Mouse (Mus musculus) splenic B cell, adult 2 months (primary cell): Measurements from ENCODE around the gene Wipf1.
A peak's percentile ranks its signal among the peaks of the same experiment; 100 is the strongest.
"Not testable (repeated sequence)": the region's sequence is repeated elsewhere in the genome, so short reads cannot be mapped to it uniquely, and the experiment has no call there.

Source experiments
- DNase-seq: peaks from one replicate; pipeline ENCODE4 v3.0.0-alpha.2; 2011; ENCODE audit warnings: low read depth, low spot score
- H3K27me3 ChIP-seq: 2 replicates; pipeline ENCODE4 v1.6.1; 2012; ENCODE audit warnings: mild to moderate bottlenecking, low read length, moderate library complexity, mixed read lengths; ENCODE audit not compliant: control insufficient read depth, poor library complexity, insufficient read depth, severe bottlenecking
- H3K36me3 ChIP-seq: 2 replicates; pipeline ENCODE4 v1.6.1; 2012; ENCODE audit warnings: mild to moderate bottlenecking, low read length, moderate library complexity, mixed read lengths; ENCODE audit not compliant: control insufficient read depth, poor library complexity, insufficient read depth, severe bottlenecking

Gene Wipf1

GRCm38 (mm10) chr2:73506337-73506736, 23.2 kb downstream of the Wipf1 start:
- H3K27me3 ChIP-seq, DNase-seq, H3K36me3 ChIP-seq: not testable (repeated sequence)

- H3K36me3 ChIP-seq = no peaks in the 10 kb centered on the region
- DNase-seq = no peak
- no peaks in the 10 kb centered on the region for H3K27me3 ChIP-seq
These were observed 26.6 kb downstream of the Wipf1 start for GRCm38 (mm10) chr2:73502863-73503429.

GRCm38 (mm10) chr2:73500864-73501263, 28.7 kb downstream of the Wipf1 start:
- no peaks in the 10 kb centered on the region for H3K27me3 ChIP-seq
- no peaks in the 10 kb centered on the region for H3K36me3 ChIP-seq
- no peak for DNase-seq

GRCm38 (mm10) chr2:73498322-73498721, 31.2 kb downstream of the Wipf1 start:
- Histone ChIP-seq H3K36me3 (no peaks in the 10 kb centered on the region), H3K27me3 (no peaks in the 10 kb centered on the region)
- DNase-seq = no peak

GRCm38 (mm10) chr2:73497572-73497971, 32.0 kb downstream of the Wipf1 start:
- DNase-seq = no peak

GRCm38 (mm10) chr2:73496944-73497343, 32.6 kb downstream of the Wipf1 start:
- H3K27me3 ChIP-seq = no peaks in the 10 kb centered on the region

More at GRCm38 (mm10) chr2:73497572-73497971, 32.0 kb downstream of the Wipf1 start:
- no peaks in the 10 kb centered on the region for H3K36me3 ChIP-seq
- H3K27me3 ChIP-seq = no peaks in the 10 kb centered on the region

GRCm38 (mm10) chr2:73496329-73496685, 33.2 kb downstream of the Wipf1 start:
- no peaks in the 10 kb centered on the region for H3K36me3 ChIP-seq
- no peaks in the 10 kb centered on the region for H3K27me3 ChIP-seq
- DNase-seq = no peak

More at GRCm38 (mm10) chr2:73496944-73497343, 32.6 kb downstream of the Wipf1 start:
- DNase-seq = no peak
- no peaks in the 10 kb centered on the region for H3K36me3 ChIP-seq

GRCm38 (mm10) chr2:73495617-73496328, 33.8 kb downstream of the Wipf1 start:
- Histone ChIP-seq H3K27me3 (no peaks in the 10 kb centered on the region), H3K36me3 (no peaks in the 10 kb centered on the region)
- peak; percentile 91 for DNase-seq

- DNase-seq = no peak
These were observed 36.0 kb downstream of the Wipf1 start for GRCm38 (mm10) chr2:73493517-73493916.

GRCm38 (mm10) chr2:73491442-73492241, 37.9 kb downstream of the Wipf1 start:
- peak; percentile 75 for DNase-seq
- Histone ChIP-seq H3K36me3 (no peaks in the 10 kb centered on the region), H3K27me3 (no peaks in the 10 kb centered on the region)

More at GRCm38 (mm10) chr2:73493517-73493916, 36.0 kb downstream of the Wipf1 start:
- H3K27me3 ChIP-seq = no peaks in the 10 kb centered on the region
- no peaks in the 10 kb centered on the region for H3K36me3 ChIP-seq

GRCm38 (mm10) chr2:73490466-73490865, 39.1 kb downstream of the Wipf1 start:
- no peaks in the 10 kb centered on the region for H3K27me3 ChIP-seq

GRCm38 (mm10) chr2:73486120-73486601, 43.4 kb downstream of the Wipf1 start:
- H3K36me3 ChIP-seq = no peaks in the 10 kb centered on the region; the same call in 1 of the 2 replicates
- peak; percentile 83 for DNase-seq
- H3K27me3 ChIP-seq = no peaks in the 10 kb centered on the region

More at GRCm38 (mm10) chr2:73490466-73490865, 39.1 kb downstream of the Wipf1 start:
- no peak for DNase-seq
- no peaks in the 10 kb centered on the region for H3K36me3 ChIP-seq

- Histone ChIP-seq H3K36me3 (no peaks in the 10 kb centered on the region; the same call in 1 of the 2 replicates), H3K27me3 (no peaks in the 10 kb centered on the region)
- DNase-seq = peak; percentile 76
These were observed 44.1 kb downstream of the Wipf1 start for GRCm38 (mm10) chr2:73485236-73486119.

GRCm38 (mm10) chr2:73484561-73485235, 44.8 kb downstream of the Wipf1 start:
- Histone ChIP-seq H3K36me3 (peaks cover 1% of the 10 kb centered on the region), H3K27me3 (no peaks in the 10 kb centered on the region)
- no peak for DNase-seq
